Mouse (Mus musculus) ES-Bruce4 (cell line): ENCODE data around the gene Adssl1. TPM values are rescaled to one million over a fixed set of nuclear protein-coding genes. Genes with fewer than 3 reads are reported as not detected.

ENCODE experiments used
- H3K27ac ChIP-seq: 2 replicates; pipeline ENCODE4 v1.5.1; 2012; ENCODE audit warnings: low read length, inconsistent platforms; ENCODE audit not compliant: insufficient read depth
- H3K27me3 ChIP-seq: 2 replicates; pipeline ENCODE4 v1.6.1; 2012; ENCODE audit warnings: mild to moderate bottlenecking, low read length, inconsistent platforms; ENCODE audit not compliant: control insufficient read depth, poor library complexity, insufficient read depth, severe bottlenecking
- H3K36me3 ChIP-seq: 2 replicates; pipeline ENCODE4 v1.6.1; 2012; ENCODE audit warnings: inconsistent platforms, mild to moderate bottlenecking, low read length, moderate library complexity; ENCODE audit not compliant: control insufficient read depth, poor library complexity, insufficient read depth, severe bottlenecking
- H3K4me1 ChIP-seq: one replicate; pipeline ENCODE4 v1.8.1; 2011; ENCODE audit warnings: low read length; ENCODE audit not compliant: control insufficient read depth, insufficient read depth
- H3K4me3 ChIP-seq: 2 replicates; pipeline ENCODE4 v1.5.1; 2011; ENCODE audit warnings: low read depth, mild to moderate bottlenecking, low read length
- H3K9ac ChIP-seq: 2 replicates; pipeline ENCODE4 v1.6.1; 2012; ENCODE audit warnings: low read depth, mild to moderate bottlenecking, inconsistent platforms; ENCODE audit not compliant: poor library complexity, severe bottlenecking
- H3K9me3 ChIP-seq: replicated peaks from 2 replicates; pipeline ENCODE4 v1.6.1; 2012; ENCODE audit warnings: mild to moderate bottlenecking, low read length, inconsistent platforms; ENCODE audit not compliant: control insufficient read depth, poor library complexity, insufficient read depth, severe bottlenecking
- CTCF ChIP-seq: IDR thresholded peaks from one replicate; pipeline ENCODE4 v1.8.1; 2011; ENCODE audit warnings: low read depth, low read length
- EP300 ChIP-seq: IDR thresholded peaks from 2 replicates; pipeline ENCODE4 v1.6.1; 2011; ENCODE audit warnings: low read depth, low read length; ENCODE audit not compliant: insufficient read depth
- POLR2A ChIP-seq: IDR thresholded peaks from one replicate; pipeline ENCODE4 v1.8.1; 2011; ENCODE audit warnings: low read length; ENCODE audit not compliant: insufficient read depth
- polyA plus RNA-seq: library from polyadenylated mRNA; stranded (reverse); fragments of >200 nt; gene quantifications from 2 replicates; pipeline ENCODE4 v1.2.4, GENCODE M21; 2011; ENCODE audit warnings: low read depth; ENCODE audit not compliant: missing spikeins, insufficient read depth, insufficient read length

Gene Adssl1
- polyA plus RNA-seq, 1 experiment: 6.6 TPM

DNA sequence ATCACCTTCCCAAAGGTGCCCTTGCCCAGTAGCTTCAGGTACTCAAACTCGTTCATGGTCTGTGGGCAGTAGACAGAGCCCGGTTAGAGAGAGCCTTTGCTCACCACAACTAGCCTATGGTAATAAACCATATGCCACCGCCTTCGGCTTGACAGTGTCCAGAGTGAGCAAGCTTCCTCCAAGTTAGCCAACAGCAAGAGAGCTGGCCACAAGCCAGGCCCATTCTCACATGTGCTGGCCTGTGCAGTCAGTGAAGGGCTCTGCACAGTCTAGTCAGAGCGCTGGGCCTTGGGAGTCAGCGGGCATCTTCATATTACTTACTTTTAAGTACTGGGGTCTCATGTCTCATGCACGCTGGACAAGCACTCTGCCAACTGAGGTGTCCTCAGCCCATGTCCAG is 38.8 kb downstream of the Adssl1 start:
- TF ChIP-seq POLR2A (no peak), EP300 (no peak), CTCF (no peak)
- Histone ChIP-seq H3K27ac (no peak overlapping the region), H3K27me3 (no peaks in the 10 kb centered on the region), H3K4me3 (no peak overlapping the region), H3K36me3 (peaks cover 12% of the 10 kb centered on the region; the same call in 1 of the 2 replicates), H3K9me3 (no peaks in the 10 kb centered on the region), H3K4me1 (no peaks in the 10 kb centered on the region), H3K9ac (no peak overlapping the region)

DNA sequence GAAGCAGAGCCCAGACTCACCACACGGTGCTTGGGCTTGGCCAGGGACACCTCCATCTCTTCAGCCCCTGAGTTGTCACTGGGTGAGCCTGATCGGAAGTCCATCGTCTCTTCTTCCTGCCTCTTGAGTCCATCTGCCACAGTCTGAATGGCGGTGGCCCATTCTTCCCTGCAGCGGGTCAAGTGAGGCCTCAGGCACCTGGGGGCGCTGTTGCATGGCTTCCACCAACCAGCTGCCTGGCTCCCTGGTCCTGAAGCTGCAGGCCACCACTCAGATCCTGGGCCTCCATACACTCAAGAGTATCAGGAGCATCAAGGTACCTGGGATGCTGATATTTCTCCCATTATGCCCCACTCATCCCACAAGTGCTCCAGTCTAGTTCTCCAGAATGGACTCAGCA is 39.3 kb downstream of the Adssl1 start:
- TF ChIP-seq EP300 (no peak), POLR2A (no peak), CTCF (peak; percentile 68)
- no peak overlapping the region for H3K27ac ChIP-seq
- no peaks in the 10 kb centered on the region for H3K27me3 ChIP-seq
- no peaks in the 10 kb centered on the region for H3K4me1 ChIP-seq
- H3K9ac ChIP-seq: no peak overlapping the region
- H3K9me3 ChIP-seq: no peaks in the 10 kb centered on the region
- no peak overlapping the region for H3K4me3 ChIP-seq
- peaks cover 12% of the 10 kb centered on the region; the same call in 1 of the 2 replicates for H3K36me3 ChIP-seq

DNA sequence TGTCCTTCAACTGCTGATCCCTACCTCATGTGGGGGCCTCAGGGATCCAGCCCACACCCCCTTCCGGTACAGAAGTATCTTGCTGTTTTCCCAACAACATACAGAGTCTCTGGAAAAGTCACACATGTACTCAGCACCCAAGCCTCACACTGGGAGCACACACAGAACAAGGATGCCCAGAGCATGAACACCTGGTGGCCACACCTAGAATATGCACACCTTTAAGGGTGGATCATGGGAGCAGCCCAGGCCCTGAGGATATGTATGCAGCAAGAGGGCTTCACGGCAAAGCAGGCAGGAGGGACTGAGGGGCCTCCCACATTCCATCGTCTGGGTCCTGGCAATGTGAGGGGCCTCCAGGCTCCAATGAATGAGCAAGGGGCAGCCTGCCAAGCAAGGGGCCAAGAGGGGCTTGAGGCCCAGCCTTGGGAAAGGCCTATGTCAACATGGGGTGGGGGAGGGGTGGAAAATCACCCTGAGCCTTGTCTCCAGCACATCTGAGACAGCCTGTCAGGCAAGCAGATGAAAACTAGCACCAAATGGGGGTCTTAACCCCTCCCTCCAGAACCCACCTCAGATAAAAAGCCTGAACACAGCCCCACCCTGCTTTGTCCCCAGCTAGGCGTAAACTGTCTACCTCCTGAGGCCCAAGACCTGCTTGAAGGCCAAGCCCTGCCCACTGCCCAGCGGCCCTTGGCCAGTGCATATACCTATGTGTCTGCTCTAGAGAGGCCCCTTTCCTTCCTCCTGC is 40.9 kb downstream of the Adssl1 start:
- H3K4me1 ChIP-seq: no peaks in the 10 kb centered on the region

DNA sequence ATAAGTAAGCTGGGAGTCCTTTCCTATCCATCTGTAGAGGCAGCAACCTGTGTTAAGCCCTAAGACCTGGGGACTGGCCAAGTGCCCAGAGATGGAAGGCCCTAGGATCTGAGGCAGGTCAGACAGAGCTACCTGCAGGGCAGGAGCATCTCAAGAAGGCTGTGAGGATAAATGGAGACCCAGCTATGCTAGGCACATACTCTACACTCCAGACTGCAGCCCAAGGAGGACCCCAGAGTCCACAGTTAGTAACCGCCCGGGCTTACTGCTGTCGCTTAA is 41.4 kb downstream of the Adssl1 start:
- peaks cover 9% of the 10 kb centered on the region; the same call in 1 of the 2 replicates for H3K36me3 ChIP-seq
- no peak for TF ChIP-seq POLR2A
- TF ChIP-seq CTCF: no peak
- no peak for TF ChIP-seq EP300
- H3K27ac ChIP-seq: no peak overlapping the region
- H3K9ac ChIP-seq: no peak overlapping the region
- H3K27me3 ChIP-seq: no peaks in the 10 kb centered on the region
- H3K4me1 ChIP-seq: no peaks in the 10 kb centered on the region
- no peaks in the 10 kb centered on the region for H3K9me3 ChIP-seq
- no peak overlapping the region for H3K4me3 ChIP-seq

More for the DNA sequence above, 40.9 kb downstream of the Adssl1 start:
- H3K27me3 ChIP-seq: no peaks in the 10 kb centered on the region
- TF ChIP-seq EP300: no peak
- no peak for TF ChIP-seq CTCF
- TF ChIP-seq POLR2A: no peak
- H3K27ac ChIP-seq: no peak overlapping the region
- H3K4me3 ChIP-seq: no peak overlapping the region
- peaks cover 9% of the 10 kb centered on the region; the same call in 1 of the 2 replicates for H3K36me3 ChIP-seq
- H3K9ac ChIP-seq: no peak overlapping the region
- no peaks in the 10 kb centered on the region for H3K9me3 ChIP-seq

DNA sequence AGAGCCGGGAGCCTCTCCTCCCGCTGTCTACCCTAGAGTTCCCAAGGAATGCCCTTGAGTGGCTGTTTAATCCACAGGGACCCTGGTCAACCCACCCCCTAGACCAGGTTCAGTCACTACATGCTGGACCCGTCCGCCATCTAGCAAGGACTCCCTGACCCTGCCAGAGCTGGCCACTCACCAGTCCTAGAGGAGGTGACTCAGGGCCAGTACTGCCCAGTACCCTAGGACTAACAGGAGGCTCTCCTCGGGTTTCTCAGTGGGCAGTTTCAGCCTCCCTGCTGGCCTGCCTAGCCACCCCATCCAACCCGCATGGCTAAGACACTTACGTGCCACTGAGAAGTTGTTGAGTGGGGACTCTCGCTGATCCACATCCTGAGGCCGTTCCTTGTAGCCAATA is 42.0 kb downstream of the Adssl1 start:
- no peak for TF ChIP-seq EP300
- no peak for TF ChIP-seq POLR2A
- TF ChIP-seq CTCF: no peak
- Histone ChIP-seq H3K27me3 (no peaks in the 10 kb centered on the region), H3K4me3 (no peak overlapping the region), H3K36me3 (peaks cover 9% of the 10 kb centered on the region; the same call in 1 of the 2 replicates), H3K9me3 (no peaks in the 10 kb centered on the region), H3K4me1 (no peaks in the 10 kb centered on the region), H3K9ac (no peak overlapping the region), H3K27ac (no peak overlapping the region)

DNA sequence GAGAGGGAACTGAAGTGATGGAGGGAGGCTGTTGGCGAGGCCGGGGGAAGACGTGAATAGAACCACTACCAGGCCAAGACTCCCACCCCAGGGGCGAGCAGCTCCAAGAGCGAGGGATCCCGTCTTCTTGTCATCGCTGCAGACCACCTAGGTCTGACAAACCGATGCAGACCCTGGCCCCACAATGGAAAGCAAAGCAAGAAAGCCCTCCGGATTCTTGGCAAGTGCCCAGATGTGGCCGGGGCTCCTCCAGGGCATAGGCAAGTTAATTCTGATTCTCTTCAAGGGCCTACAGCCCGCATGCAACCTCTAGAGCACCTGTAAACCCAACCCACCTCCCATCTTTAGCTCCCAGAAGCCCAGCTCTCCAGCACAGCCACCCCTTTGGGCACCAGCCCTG is 43.5 kb downstream of the Adssl1 start:
- Histone ChIP-seq H3K27ac (no peak overlapping the region), H3K27me3 (no peaks in the 10 kb centered on the region), H3K36me3 (peaks cover 4% of the 10 kb centered on the region; the same call in 1 of the 2 replicates), H3K4me1 (no peaks in the 10 kb centered on the region), H3K9me3 (no peaks in the 10 kb centered on the region), H3K4me3 (no peak overlapping the region), H3K9ac (no peak overlapping the region)
- no peak for TF ChIP-seq CTCF
- TF ChIP-seq POLR2A: no peak
- TF ChIP-seq EP300: no peak
